24 mouse cellular contexts compared by ENCODE assay signal in genomic region chr10:119966321-119966720, GRCm38 (mm10).
DNase-seq lines count a peak whose midpoint lies in the region; ATAC-seq and TF ChIP-seq lines count a peak whose summit lies in the region.
"Had no signal": no experiment of that assay in that cellular context is flagged by ENCODE, and none has a peak within 500 bp of the region (broad histone marks: within the 10 kb centered on the region; RNA-seq: fewer than 3 reads in every experiment).

No protein-coding gene starts in this region.

- H3K27me3 ChIP-seq in heart, embryonic 12.5 days (replicated peaks), result no peaks in the 10 kb centered on the region
- H3K27me3 ChIP-seq in kidney, postnatal 0 days (ENCODE audit: insufficient read depth, low read length), result no peaks in the 10 kb centered on the region
- H3K27me3 ChIP-seq in kidney, embryonic 14.5 days (ENCODE audit: control insufficient read depth, insufficient read depth, low read length), result no peaks in the 10 kb centered on the region
- H3K27me3 ChIP-seq: embryonic facial prominence, embryonic 12.5 days; limb, embryonic 12.5 days; liver, embryonic 15.5 days had no signal

- peaks cover 8% of the 10 kb centered on the region for H3K4me1 ChIP-seq in heart, embryonic 12.5 days (replicated peaks)
- H3K4me1 ChIP-seq in kidney, postnatal 0 days (replicated peaks; ENCODE audit: insufficient read depth, low read length), result 0 out of 2 replicates have a peak, but pooled peaks cover 5% of the 10 kb centered on the region
- H3K4me1 ChIP-seq in kidney, embryonic 14.5 days (ENCODE audit: control insufficient read depth, insufficient read depth, low read length), result no peaks in the 10 kb centered on the region
- H3K4me1 ChIP-seq: liver, embryonic 15.5 days; midbrain, embryonic 10.5 days had no signal

- ATAC-seq in heart, embryonic 12.5 days (ENCODE audit: insufficient number of reproducible peaks, low FRiP score), result no peak
- no peak for ATAC-seq in kidney, postnatal 0 days (replicated peaks; ENCODE audit: low FRiP score, low read depth)
- ATAC-seq in kidney, embryonic 14.5 days (ENCODE audit: low FRiP score, low TSS enrichment), result no peak
- ATAC-seq: CD4-positive, CD25-positive, alpha-beta regulatory T cell, adult 4 months; intestine, postnatal 0 days had no signal

- H3K27ac ChIP-seq in heart, embryonic 12.5 days (ENCODE audit: poor library complexity, severe bottlenecking), result no peak overlapping the region
- H3K27ac ChIP-seq in kidney, postnatal 0 days, result no peak overlapping the region
- H3K27ac ChIP-seq in kidney, embryonic 14.5 days (ENCODE audit: low read depth, low read length), result no peak overlapping the region
- H3K27ac ChIP-seq: embryonic facial prominence, embryonic 12.5 days; layer of hippocampus, adult 2 months; left cerebral cortex, adult 2 months; limb, embryonic 12.5 days; liver, embryonic 15.5 days; midbrain, embryonic 10.5 days had no signal

- peak; percentile 75 for DNase-seq in heart, adult 11 months
- DNase-seq in kidney, postnatal 0 days (ENCODE audit: low spot score), result peak; percentile 21
- DNase-seq in right cerebral cortex, postnatal 14 days, result peak; percentile 18
- DNase-seq in right cerebral cortex, postnatal 25 days, result no peak
- DNase-seq in spleen, adult 18-20 months, result no peak
- DNase-seq: adrenal gland, postnatal 14 days; cerebellum, adult 11-12 months; cerebellum, adult 9-11 months; embryo, embryonic 11 days; heart, postnatal 14 days; kidney, postnatal 25 days; lung, embryonic 14.5 days; right cerebral cortex, adult 18-20 months; thymus, postnatal 14 days had no signal

- WGBS in heart, embryonic 12.5 days, result 60% methylated on average over 8 of the region's 8 CpGs
- 41% methylated on average over 8 of the region's 8 CpGs for WGBS in kidney, postnatal 0 days
- WGBS in kidney, embryonic 14.5 days, result 66% methylated on average over 8 of the region's 8 CpGs

- H3K4me3 ChIP-seq in heart, embryonic 12.5 days, result no peak overlapping the region
- H3K4me3 ChIP-seq in kidney, postnatal 0 days (replicated peaks; ENCODE audit: low read depth, low read length), result no peak overlapping the region
- H3K4me3 ChIP-seq in kidney, embryonic 14.5 days (ENCODE audit: low read length), result no peak overlapping the region
- H3K4me3 ChIP-seq: embryonic facial prominence, embryonic 12.5 days; layer of hippocampus, adult 2 months; left cerebral cortex, adult 2 months; limb, embryonic 12.5 days; liver, embryonic 15.5 days; midbrain, embryonic 10.5 days had no signal

- no peak overlapping the region for H3K4me2 ChIP-seq in heart, embryonic 12.5 days
- no peak overlapping the region for H3K4me2 ChIP-seq in kidney, postnatal 0 days (ENCODE audit: low read length)
- H3K4me2 ChIP-seq in kidney, embryonic 14.5 days (replicated peaks; ENCODE audit: low read depth, low read length), result no peak overlapping the region
- H3K4me2 ChIP-seq: embryonic facial prominence, embryonic 12.5 days; limb, embryonic 12.5 days; liver, embryonic 15.5 days; lung, embryonic 14.5 days had no signal

- no peak overlapping the region for H3K9ac ChIP-seq in heart, embryonic 12.5 days
- no peak overlapping the region for H3K9ac ChIP-seq in kidney, postnatal 0 days (ENCODE audit: low read depth, low read length)
- no peak overlapping the region for H3K9ac ChIP-seq in kidney, embryonic 14.5 days (ENCODE audit: low read depth, low read length)
- H3K9ac ChIP-seq: embryonic facial prominence, embryonic 12.5 days; limb, embryonic 12.5 days; liver, embryonic 15.5 days; lung, embryonic 14.5 days had no signal

- H3K36me3 ChIP-seq in heart, embryonic 12.5 days, result no peaks in the 10 kb centered on the region
- no peaks in the 10 kb centered on the region for H3K36me3 ChIP-seq in kidney, postnatal 0 days (ENCODE audit: insufficient read depth, low read length)
- no peaks in the 10 kb centered on the region for H3K36me3 ChIP-seq in kidney, embryonic 14.5 days (ENCODE audit: control insufficient read depth, insufficient read depth, low read length)
- H3K36me3 ChIP-seq: embryonic facial prominence, embryonic 12.5 days; limb, embryonic 12.5 days; liver, embryonic 15.5 days; midbrain, embryonic 10.5 days had no signal

- TF ChIP-seq CTCF in kidney, postnatal 0 days (IDR thresholded peaks at IDR 0.05; ENCODE audit: low read depth), result no peak

- no peaks in the 10 kb centered on the region for H3K9me3 ChIP-seq in heart, embryonic 12.5 days (replicated peaks)
- no peaks in the 10 kb centered on the region for H3K9me3 ChIP-seq in kidney, postnatal 0 days (replicated peaks; ENCODE audit: low read length)
- H3K9me3 ChIP-seq in kidney, embryonic 14.5 days (ENCODE audit: control insufficient read depth, low read length), result no peaks in the 10 kb centered on the region
- H3K9me3 ChIP-seq: embryonic facial prominence, embryonic 12.5 days; limb, embryonic 12.5 days; liver, embryonic 15.5 days; midbrain, embryonic 10.5 days had no signal

Comparison
In these comparisons a context has a peak if more than half of its experiments do, and no peak if none do; other contexts are left out.
1. DNase-seq: peak in heart, adult 11 months (single experiment), kidney, postnatal 0 days (single experiment) and right cerebral cortex, postnatal 14 days (single experiment); none in right cerebral cortex, postnatal 25 days (single experiment) and spleen, adult 18-20 months (0 of 2).